Mouse (Mus musculus) megakaryocyte progenitor cell, adult 5-6 weeks (primary cell): Measurements from ENCODE around the gene Gm813. TPM values are rescaled to one million over a fixed set of nuclear protein-coding genes. Genes with fewer than 3 reads are reported as not detected.
"Not testable (repeated sequence)": the region's sequence is repeated elsewhere in the genome, so short reads cannot be mapped to it uniquely, and the experiment has no call there.

ENCODE experiments used
- ATAC-seq: replicated peaks from 2 replicates; pipeline ENCODE4 v1.8.0; 2016; ENCODE audit warnings: mild to moderate bottlenecking, moderate TSS enrichment, inconsistent platforms; ENCODE audit not compliant: poor library complexity
- total RNA-seq, 2 experiments: library from RNA; stranded (forward) in 1 of 2; stranded (reverse) in 1 of 2; fragments of 157-497, 149-512 nt in 1 of 2; fragments of 200-1000 nt in 1 of 2; gene quantifications; 2 replicates each; pipeline versions ENCODE4 v1.2.3 to v1.2.4; 2015 to 2017

Gm813 gene
- total RNA-seq (2015) (not detected in 2 replicates), total RNA-seq (2017) (not detected in 2 replicates)

DNA sequence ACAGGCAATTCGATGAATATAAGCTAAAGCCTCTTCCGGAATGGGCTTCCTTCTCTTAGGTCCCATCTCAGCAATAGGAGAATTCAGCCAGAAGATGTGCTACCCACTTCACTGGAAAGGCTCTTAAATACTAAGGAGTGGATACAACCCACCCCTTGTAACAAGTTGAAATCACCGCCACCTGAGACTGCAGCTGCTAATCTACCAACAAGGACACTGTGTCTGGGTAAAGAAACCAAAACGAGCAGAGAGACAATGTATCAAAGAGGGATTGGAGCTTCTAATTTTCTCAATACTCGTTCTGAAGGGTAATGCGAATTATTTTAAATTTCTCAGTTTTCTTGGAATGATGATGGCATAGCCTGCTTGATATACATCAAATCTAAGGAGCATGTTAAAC is at the start of gene Gm813:
Gene Gm813 (minus strand): TSS at position 101 of the 400 bp plus-strand sequence.
- no peak for ATAC-seq

DNA sequence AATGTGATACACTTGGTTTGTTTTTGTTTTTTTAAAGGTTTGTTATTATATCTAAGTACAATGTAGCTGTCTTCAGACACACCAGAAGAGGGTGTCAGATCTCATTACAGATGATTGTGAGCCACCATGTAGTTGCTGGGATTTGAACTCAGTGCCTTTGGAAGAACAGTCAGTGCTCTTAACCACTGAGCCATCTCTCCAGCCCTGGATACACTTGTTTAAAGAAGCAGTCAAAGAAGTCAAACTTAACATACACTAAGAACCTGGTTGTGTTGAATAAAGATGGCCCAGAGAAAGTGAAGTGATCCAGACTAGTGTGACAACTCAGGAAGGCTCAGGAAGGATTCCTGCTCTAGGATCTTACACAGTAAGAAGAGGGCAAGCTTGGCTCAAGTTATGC is 48.4 kb upstream of the Gm813 start:
- not testable (repeated sequence) for ATAC-seq

DNA sequence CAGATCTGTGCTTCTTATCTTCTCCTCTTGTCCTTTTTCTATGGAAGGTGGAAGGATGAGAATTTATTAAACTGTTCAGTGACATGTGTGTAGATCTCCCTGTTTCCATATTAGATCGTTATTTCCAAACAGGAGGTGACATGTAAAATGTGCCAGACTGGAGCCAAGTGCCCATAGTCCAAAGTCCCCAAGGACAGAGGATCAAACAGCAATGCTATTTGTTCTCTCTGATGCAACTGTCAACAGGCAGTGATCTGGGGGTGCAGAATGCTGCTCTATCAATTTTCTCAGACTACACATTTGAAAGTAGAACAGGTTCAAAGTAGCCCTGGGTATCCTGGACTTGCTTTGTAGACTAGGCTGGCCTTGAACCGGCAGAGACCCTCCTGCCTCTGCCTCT is 47.0 kb upstream of the Gm813 start:
- no peak for ATAC-seq

DNA sequence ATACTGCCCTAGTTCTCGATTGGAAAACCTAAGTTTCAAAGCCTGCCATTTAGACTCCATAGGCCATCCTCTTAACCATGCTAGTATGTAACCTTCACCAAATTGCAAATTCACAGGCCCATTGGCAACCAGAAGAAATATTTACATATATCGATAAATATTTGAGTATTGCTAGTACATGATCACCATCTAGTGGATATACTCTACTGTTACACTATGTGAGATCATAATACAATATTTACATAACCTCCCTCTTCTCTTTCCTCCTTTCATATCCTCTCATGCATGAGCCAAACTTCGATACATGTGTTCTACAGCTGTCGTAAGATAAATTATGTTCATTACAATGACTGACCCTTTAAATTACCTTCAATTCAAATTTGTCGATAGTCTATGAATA is 46.2 kb upstream of the Gm813 start:
- peak; percentile 80 for ATAC-seq

DNA sequence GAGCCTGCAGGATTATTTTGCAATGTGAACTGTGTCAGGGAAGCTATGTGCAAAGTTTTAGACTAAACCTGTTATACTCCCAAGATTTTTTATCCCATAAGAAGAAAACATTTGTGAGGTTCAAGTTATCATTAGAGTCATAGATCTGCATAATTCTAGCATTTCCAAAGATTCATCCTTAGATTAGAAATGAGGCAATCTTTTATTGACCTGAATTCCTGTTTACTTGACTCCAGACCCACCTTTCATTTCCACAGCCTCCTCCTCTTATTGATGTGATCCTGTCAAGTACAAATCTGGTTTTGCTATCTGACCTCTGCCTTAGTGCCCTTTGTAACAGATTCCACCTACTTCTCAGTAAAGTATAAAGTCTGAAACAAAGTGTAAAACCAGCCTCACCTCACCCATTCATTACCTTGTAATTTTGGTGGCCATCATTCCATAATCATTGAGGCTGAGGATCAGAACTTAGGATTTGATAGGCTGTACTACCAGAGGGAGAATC is 45.6 kb upstream of the Gm813 start:
- no peak for ATAC-seq

DNA sequence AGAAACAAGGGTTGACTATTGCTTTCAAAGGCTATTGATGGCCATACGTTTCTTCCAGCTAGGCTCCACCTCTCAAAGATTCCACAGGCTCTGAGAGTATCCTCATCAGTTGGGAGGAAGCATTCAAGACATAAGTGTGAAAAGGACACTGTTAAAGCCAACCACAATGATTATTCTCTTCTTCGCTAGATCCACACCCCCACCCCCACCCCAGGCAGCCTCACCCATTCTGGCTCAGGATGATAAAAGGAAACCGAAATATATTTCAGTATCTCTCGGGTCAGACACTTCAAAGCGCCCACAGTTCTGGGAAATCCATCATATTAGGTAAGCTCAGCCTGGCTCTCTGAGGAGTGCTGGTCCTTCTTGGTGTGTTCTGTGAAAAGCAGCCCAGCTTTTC is 45.0 kb upstream of the Gm813 start:
- peak; percentile 91 for ATAC-seq

DNA sequence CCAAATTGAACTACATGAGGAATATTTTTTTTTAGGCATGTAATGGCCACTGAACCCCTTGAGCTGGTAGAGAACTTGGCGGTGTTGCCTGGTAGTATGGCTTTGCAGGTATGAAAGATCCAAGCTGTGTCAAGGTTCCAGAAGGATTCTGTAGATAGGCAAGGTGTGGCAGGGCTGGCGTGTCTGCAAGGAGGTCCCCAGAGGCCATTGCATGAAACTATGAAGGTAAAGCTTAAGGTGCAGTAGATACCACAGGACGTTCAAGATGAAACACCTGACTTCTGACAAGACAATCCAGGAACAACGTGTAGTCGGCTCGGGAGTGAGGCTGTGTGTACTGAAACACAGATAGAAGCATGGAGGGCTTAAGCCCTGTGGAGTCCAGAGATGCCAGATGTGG is 41.9 kb upstream of the Gm813 start:
- ATAC-seq: no peak

DNA sequence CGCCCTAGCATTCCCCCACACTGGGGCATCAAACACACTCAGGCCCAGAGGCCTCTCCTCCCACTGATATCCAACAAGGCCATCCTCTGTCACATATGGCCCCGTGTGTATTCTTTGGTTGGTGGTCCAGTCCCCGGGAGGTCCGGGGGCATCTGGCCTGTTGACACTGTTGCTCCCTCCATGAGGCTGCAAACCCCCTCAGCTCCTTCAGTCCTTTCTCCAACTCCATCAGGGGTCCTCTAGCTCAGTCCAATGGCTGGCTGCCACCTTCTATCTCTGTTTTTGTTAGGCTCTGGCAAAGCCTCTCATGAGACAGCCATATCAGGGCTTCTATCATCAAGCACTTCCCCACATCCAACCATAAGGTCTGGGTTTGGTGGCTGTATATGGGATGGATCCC is 39.7 kb upstream of the Gm813 start:
- no peak for ATAC-seq

DNA sequence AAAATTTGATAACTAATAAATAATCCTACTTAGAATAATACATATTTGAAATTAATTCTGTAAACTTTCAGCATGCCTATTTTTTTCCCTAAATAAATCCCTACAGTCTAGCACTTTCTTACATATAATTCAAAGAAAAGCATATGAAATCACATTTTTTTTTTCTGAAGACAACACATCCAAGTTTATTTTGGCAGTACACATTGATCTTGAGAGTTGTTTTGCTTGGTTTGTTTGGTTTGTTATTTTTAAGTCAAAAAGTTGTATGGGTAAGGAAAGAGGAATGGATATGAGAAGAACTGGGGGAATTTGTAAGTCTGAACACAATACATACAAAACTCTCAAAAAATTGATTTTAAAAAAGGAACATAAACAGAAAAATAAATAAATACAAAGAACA is 39.0 kb upstream of the Gm813 start:
- no peak for ATAC-seq

DNA sequence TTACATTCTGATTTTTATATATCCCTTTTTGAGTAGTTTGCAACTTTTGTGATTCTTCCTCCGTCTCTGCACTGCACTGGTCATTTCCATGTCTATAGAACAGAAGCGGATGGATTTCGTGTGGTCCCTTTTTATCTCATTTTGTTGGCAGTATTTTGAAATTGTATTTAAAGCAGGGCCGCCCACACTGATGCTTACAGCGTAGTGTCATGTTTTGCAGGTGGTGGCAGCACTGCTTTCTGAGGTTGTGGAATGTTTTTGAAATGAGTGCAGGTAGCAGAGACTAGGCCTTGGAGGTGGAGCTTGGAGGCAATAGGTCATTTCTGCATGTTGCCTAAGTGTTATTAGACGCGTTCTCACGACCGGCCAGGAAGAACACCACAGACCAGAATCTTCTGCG is 33.2 kb upstream of the Gm813 start:
- ATAC-seq: no peak

DNA sequence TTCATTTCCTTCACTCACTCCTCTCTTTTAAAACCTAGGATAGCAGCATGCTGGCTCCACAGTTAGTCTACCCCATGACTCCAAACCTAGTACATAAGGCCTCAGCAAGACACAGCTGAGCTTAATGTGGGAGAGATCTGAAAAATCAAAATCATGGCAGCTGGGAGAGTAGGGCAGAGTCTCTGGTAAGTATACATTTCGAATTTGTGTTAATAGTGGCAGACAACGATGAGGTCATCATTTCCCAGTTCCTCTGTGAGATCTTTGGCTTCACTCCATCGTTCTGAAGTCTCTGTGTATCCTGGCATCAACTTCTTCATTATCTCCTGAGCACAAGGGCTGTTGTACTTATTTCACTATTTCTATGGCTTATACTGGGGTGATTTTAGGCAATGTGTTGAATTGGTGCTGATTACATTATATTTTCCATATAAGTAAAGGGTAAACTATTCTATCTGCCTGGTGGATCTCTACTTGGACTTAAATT is 22.0 kb upstream of the Gm813 start, which contains the start of gene E330017A01Rik:
Gene E330017A01Rik (minus strand): TSS at position 51 of the 487 bp plus-strand sequence.
- peak; percentile 83 for ATAC-seq

DNA sequence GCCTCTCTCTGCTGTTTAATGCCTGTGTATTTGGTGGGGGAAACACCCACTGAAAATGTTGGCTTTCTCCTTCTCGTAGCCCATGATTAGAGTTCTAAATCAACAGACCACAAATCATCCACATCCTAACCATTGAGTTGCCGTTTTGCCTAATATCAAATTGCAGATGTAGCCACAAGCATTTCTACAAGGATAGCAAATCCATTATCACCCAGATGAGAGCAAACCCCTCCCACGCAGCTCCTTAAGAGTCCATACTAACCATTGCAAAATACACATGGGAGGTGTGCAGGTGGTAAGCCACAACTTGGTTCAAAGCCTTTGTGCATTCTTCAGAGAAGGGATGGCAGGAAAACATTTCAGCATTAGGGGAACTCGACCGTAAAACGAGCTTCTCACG is 21.2 kb upstream of the Gm813 start:
- peak; percentile 47 for ATAC-seq

DNA sequence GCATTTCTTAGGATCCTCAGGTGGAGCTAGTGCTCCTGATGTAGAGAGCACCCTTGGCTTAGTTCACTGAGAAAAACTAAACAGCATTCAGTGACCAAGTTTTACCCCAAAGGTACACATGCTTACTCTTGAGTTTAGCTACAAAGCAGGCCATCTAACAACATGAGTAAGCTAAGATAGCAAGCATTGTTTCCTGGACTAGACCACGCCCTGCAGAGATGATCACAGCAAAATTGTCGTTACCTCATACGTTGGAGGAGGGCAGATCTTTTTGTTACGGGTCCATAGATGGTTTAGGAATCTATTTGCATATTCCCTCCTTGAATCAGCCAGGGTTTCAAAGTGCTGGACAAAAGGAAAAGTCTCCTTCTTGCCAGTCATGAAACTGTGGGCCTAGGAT is 20.7 kb upstream of the Gm813 start:
- ATAC-seq: peak; percentile 83

DNA sequence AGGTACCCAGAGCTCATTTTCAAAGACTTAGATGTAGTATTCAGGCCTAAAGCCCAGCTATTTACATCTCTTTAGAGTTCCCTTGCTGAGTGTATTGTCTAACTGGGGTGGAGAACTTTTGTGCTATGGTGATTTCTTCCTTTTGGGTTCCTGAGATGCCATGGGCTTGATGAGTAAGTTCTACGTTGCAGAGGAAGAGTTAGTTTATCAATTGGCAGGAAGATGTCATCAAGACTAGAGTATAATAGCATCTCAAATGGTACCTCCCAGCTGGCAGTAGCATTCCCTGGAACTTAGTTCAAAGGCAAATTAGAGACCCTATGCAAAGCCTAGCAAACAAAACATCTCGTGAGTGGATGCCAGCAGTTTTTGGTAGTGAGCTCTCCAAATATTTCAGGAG is 19.1 kb upstream of the Gm813 start:
- no peak for ATAC-seq

DNA sequence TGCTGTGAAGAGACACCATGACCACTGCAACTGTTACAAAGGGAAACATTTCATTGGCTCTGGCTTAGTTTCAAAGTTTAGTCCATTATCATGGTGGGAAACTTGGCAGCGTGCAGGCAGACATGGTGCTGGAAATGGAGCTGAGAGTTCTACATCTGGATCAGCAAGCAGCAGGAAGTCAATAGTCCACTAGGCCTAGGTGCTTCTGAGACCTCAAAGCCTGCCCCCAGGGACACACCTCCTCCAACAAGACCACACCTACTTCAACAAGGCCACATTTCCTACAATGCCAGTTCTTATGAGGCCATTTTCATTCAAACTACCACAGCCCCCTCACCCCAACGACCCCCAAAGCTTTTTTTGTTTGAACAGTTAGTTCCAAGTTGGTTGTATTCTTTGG is 13.0 kb upstream of the Gm813 start:
- ATAC-seq: peak; percentile 17; the same call in 1 of the 2 replicates

DNA sequence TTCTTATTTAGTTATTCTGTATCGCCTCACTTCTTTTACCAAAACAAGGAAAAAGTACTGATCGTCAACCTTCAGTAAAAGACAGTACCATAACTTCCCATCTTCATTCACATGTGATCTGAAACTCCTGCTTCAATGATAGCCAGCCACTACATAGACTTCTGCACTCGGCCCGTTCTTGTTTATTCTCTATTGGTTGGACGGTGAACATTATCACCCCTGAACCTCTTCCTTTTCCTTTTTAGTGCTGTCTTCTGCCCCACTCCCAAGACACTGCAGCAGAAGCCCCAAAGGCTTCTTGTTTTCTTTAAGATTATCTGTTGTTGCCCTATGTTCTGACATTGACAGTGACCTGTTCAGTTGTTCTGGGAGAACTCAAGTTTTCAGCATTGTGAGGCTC is 12.2 kb upstream of the Gm813 start:
- ATAC-seq: no peak

DNA sequence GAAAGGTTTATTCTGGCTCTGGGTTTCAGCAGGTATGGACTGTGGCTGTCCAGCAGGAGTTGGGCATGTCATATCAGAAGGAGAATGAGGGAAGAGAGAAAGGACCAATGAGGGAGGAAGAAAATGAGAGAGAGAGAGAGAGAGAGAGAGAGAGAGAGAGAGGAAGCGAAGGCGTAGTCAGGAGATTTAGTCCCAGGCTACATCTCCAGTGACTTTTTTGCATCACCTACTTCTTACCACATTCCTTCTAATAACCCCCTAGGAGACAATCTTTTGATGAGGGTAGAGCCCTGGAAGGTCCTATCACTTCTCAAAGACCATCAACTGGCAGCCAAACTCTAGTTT is 11.5 kb upstream of the Gm813 start:
- ATAC-seq: no peak

DNA sequence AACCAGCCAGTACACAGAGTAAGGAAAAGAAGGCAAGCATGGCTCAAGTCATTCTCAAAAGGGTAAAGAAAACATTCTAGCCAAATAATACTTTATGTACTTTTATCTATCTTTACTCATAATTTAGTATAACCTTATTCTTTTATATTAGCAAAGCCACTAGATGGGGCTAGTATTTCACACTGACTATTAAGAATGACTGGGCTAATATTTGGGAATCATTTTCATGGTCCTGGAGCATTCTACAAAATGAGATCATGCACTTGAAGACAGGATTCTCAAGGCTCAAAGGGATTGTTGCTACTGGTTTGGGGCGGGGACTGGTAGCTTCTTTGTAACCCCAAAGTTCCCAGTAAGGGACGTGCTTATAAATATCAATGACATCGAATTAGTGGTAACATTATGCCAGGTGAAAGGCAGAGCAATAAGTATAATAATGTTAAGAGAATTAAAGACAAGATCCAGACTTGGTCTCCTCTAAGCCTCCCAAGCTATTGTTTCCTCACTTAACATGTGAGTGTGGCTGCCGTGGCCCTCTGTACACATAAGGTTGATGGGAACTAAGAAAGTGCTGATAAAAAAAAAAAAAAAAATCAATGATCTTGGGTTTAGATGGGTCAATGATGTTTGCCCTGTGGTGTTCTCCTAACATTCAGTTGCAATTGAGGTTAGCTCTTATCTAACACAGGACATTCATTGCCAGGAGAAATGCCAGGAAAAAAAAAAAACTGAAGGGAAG is 11.0 kb upstream of the Gm813 start:
- ATAC-seq: peak; percentile 40; the same call in 1 of the 2 replicates

DNA sequence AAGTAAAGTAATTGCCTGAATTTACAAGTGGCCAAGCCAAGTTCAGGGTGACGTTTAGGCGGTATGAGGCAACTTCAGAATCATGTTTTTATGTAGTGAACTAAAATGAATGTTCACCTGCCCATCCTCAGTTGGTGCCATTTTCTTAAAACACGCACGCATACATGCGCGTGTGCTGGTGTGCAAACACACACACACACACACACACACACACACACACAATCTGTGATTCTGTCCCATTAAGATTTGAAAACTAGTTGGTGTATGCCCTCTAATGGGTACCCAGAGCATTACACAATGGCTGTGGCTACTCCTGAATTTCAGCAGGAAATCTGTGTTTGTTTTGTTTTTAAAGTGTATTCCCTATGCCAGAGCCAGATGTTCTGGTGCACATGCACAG is 7.2 kb upstream of the Gm813 start:
- peak; percentile 83 for ATAC-seq

DNA sequence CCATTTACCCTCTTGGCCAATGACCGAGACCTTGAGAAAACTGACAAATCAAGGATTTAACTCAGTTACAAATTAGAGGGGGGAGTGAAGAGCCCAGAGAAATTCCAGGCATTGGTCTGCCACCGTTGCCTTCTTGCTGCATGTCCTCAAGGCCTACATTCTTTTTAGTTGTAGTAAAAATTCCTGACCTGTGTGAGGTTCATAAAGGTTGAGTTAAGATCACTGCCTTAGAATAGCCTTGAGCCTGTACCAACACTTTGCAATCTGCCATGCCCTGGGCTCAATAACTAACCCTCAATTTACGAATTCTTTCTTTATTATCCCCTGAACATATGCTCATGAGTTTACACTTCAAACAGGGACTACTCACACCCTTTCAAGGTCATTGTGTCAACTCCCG is 6.3 kb upstream of the Gm813 start:
- ATAC-seq: no peak

DNA sequence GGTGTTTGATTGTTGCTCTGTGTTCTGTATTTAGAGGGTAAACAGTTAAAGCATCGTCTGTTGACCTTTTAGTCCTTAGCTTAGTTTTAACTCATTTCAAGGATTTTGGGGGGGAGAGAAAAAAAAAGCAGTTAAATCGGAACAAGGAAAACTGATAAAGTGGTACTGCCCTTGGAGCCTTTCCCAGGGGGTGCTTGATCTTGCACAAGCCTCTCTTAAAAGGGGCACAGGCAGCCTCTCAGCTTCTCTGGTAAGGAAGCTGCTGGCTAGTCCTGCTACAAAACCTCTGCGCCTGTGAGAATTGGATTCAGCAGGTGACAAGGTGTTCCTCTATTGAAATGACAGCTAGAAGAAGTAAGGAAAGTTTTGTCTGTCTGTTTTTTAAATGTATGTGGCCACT is 5.6 kb upstream of the Gm813 start:
- no peak for ATAC-seq

DNA sequence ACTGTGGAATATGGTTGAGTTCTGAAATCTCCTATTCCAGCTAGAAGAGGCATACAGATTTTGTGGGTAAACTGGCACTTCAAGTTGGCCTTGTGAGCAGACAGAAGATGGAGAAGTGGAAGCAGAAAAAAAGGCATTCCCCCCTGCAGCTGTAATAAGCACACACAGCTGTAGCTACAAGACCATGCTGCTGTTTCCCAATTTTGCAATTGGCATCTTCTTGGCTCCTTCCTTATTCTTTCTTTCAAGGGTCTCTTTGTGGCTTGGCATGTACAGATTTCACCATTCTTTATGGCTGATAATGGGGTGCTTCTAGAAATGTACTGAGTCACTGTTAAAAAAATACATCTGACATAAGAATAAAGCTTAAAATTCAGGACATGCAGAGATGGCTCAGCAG is 568 bp upstream of the Gm813 start:
- ATAC-seq: peak; percentile 88

DNA sequence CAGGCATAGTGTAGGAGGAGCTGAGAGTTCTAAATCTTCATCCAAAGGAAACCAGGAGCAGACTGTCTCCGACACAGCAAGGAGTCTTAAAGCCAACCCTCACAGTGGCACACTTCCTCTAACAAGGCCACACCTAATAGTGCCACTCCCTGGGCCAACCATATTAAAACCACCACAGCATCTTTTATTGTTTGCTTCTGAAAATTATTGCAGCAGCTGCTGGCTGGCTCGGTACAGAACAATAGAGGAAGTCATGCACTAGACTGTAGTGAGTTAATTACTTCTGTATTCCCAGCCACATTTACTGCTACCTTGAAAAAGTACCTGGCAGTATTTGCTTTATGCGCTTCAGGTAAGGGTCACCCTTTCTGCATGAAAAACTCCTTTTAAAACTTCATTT is 3.8 kb downstream of the Gm813 start:
- peak; percentile 50 for ATAC-seq
